Mouse (Mus musculus): ENCODE results near the gene Klhl30.

Klhl30 gene

GRCm38 (mm10) chr1:91350841-91351240, at the start of gene Klhl30:
Gene Klhl30 (plus strand): TSS chr1:91351016.
- in situ Hi-C loops (cut with MboI, MseI): loop anchor here (10.0 kb wide), 1 partner anchor 1296 kb away; no protein-coding TSS in a partner anchor

- in situ Hi-C loops (cut with MboI, MseI): no loop called here
Observed at GRCm38 (mm10) chr1:91301206-91301920, 49.5 kb upstream of the Klhl30 start.

GRCm38 (mm10) chr1:91302021-91302420, 48.8 kb upstream of the Klhl30 start:
- in situ Hi-C loops (cut with MboI, MseI): no loop called here

GRCm38 (mm10) chr1:91304621-91305020, 46.2 kb upstream of the Klhl30 start:
- in situ Hi-C loops (cut with MboI, MseI): no loop called here

GRCm38 (mm10) chr1:91309366-91310085, 41.3 kb upstream of the Klhl30 start:
- in situ Hi-C loops (cut with MboI, MseI): no loop called here

GRCm38 (mm10) chr1:91312273-91312672, 38.5 kb upstream of the Klhl30 start:
- in situ Hi-C loops (cut with MboI, MseI): no loop called here

GRCm38 (mm10) chr1:91313251-91313650, 37.6 kb upstream of the Klhl30 start:
- in situ Hi-C loops (cut with MboI, MseI): no loop called here

GRCm38 (mm10) chr1:91317656-91318055, 33.2 kb upstream of the Klhl30 start:
- in situ Hi-C loops (cut with MboI, MseI): no loop called here

- in situ Hi-C loops (cut with MboI, MseI): loop anchor here (10.0 kb wide), 1 partner anchor 423 kb away; no protein-coding TSS in a partner anchor
Observed at GRCm38 (mm10) chr1:91321760-91322438, 28.9 kb upstream of the Klhl30 start, which contains the start of gene Espnl. Gene Espnl (plus strand): TSS chr1:91322075.

GRCm38 (mm10) chr1:91324646-91325045, 26.2 kb upstream of the Klhl30 start:
- in situ Hi-C loops (cut with MboI, MseI): loop anchor here (10.0 kb wide), 1 partner anchor 420 kb away; no protein-coding TSS in a partner anchor

- in situ Hi-C loops (cut with MboI, MseI): loop anchor here (10.0 kb wide), 1 partner anchor 419 kb away; no protein-coding TSS in a partner anchor
Observed at GRCm38 (mm10) chr1:91325488-91326042, 25.3 kb upstream of the Klhl30 start.

GRCm38 (mm10) chr1:91332102-91332501, 18.7 kb upstream of the Klhl30 start:
- in situ Hi-C loops (cut with MboI, MseI): loop anchor here (10.0 kb wide), 1 partner anchor 1267 kb away; no protein-coding TSS in a partner anchor

- in situ Hi-C loops (cut with MboI, MseI): loop anchor here (10.0 kb wide), 1 partner anchor 1269 kb away; no protein-coding TSS in a partner anchor
Observed at GRCm38 (mm10) chr1:91333582-91333981, 17.2 kb upstream of the Klhl30 start.

GRCm38 (mm10) chr1:91337355-91337754, 13.5 kb upstream of the Klhl30 start:
- in situ Hi-C loops (cut with MboI, MseI): loop anchor here (10.0 kb wide), 1 partner anchor 1273 kb away; no protein-coding TSS in a partner anchor

- in situ Hi-C loops (cut with MboI, MseI): no loop called here
Observed at GRCm38 (mm10) chr1:91344001-91344400, 6.8 kb upstream of the Klhl30 start.

- in situ Hi-C loops (cut with MboI, MseI): no loop called here
Observed at GRCm38 (mm10) chr1:91344921-91345685, 5.7 kb upstream of the Klhl30 start.

- in situ Hi-C loops (cut with MboI, MseI): no loop called here
Observed at GRCm38 (mm10) chr1:91346892-91347291, 3.9 kb upstream of the Klhl30 start.

GRCm38 (mm10) chr1:91351249-91351648, 433 bp downstream of the Klhl30 start:
- in situ Hi-C loops (cut with MboI, MseI): loop anchor here (10.0 kb wide), 1 partner anchor 1296 kb away; no protein-coding TSS in a partner anchor

GRCm38 (mm10) chr1:91352277-91352676, 1.5 kb downstream of the Klhl30 start:
- in situ Hi-C loops (cut with MboI, MseI): loop anchor here (10.0 kb wide), 1 partner anchor 1297 kb away; no protein-coding TSS in a partner anchor

- in situ Hi-C loops (cut with MboI, MseI): loop anchor here (10.0 kb wide), 1 partner anchor 1301 kb away; no protein-coding TSS in a partner anchor
Observed at GRCm38 (mm10) chr1:91356105-91356504, 5.3 kb downstream of the Klhl30 start.

All from regulatory T cell (primary cell).